Mouse (Mus musculus): ENCODE measurements around the gene Arr3.
A peak's percentile ranks its signal among the peaks of the same experiment; 100 is the strongest.

Arr3 gene

DNA sequence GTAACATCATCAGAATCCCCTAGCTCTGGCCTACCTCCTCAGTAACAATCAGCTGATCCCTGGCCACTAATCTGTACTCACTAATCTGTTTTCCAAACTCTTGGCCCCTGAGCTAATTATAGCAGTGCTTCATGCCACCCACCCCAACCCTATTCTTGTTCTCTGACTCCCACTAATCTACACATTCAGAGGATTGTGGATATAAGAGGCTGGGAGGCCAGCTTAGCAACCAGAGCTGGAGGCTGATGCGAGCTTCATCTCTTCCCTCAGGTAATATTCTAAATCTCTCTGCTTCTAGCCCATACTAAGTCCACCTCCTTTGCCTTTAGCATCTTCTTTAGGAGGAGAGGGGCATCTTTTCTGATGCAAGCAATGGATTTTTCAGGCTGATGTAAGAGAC is at the start of gene Arr3:
Gene Arr3, plus strand, starts transcription at position 184 of the 400 bp plus-strand sequence.
- DNase-seq (ENCODE audit: low spot score): no peak

DNA sequence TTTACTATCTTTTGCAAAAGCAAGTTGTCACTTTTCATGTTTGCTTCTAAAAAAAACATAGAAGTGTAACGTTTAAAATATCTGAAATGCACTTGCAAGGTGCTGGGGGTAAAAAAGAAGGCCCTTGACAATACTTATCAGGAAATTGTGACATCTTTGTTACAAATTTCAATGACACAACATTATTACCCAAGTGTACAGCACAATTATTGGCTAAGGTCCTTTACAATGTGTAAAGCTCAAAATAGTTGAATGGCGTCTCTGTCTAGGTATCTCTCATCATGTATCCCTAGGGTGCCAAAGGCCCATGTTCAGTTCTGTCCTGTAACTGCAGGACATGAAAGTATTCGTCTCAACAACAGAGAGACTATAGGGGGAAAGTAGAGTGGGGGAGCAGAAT is 49.3 kb upstream of the Arr3 start:
- DNase-seq (ENCODE audit: low spot score): no peak

DNA sequence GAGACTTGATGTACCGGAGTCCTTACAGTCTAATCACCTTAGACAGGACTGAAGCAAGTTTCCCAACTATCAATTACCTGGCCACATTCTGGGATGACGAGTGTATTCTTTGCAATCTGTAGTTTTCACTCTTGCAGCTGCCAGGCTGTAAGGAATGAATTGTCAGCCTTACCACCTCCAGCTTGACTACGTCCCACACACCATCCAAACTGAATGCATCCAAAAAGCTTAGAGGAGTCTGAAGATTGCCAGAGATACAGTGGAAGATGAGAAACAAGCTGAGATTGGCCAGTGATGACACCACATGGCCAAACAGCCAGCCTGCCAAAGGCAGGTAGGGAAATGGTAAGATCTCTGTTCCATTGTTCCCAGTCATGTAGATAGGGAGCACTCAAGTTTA is 39.6 kb upstream of the Arr3 start:
- no peak for DNase-seq (ENCODE audit: low spot score)

DNA sequence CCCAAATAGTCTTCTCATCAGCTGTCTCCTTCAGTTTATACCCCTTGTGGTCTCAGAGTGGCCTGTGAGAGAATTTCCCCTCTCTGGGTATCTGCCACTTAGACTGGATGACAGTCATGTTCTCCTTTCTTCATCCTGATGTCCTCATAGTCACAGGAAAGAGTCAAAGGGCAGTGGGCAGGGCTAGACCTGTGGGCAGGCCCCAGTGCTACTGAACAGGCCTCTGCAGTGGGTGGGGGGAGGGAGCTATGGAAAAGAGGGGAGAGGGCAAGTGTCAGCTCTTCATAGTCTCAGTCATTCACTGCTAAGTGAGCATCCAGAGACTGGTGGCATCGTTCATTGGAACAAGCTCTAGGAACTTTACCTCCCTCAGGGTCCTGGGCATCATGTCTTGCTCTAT is 33.3 kb upstream of the Arr3 start, which contains the start of gene Awat1:
Gene Awat1, plus strand, starts transcription at position 301 of the 400 bp plus-strand sequence.
- DNase-seq (ENCODE audit: low spot score): no peak

DNA sequence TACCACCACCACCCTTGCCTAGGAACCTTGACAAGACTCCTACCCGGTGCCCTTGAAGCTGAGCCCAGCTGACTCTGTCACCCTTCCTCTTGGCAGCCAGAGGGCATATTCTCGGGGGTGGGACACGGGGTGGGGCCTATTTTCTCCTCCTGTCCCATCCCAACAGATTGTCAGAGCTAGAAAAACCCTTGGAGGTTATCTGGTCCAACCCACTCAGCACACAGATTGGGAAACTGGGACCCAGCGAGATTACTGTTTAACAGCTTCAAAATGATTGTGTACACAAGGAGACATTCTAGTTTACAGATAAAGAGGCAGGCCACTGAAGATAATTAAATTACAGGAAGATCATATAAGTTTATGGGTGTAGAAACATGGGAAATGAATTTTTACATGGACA is 10.5 kb upstream of the Arr3 start, which contains the start of gene P2ry4:
Gene P2ry4, minus strand, starts transcription at position 79 of the 400 bp plus-strand sequence.
- DNase-seq (ENCODE audit: low spot score): no peak

DNA sequence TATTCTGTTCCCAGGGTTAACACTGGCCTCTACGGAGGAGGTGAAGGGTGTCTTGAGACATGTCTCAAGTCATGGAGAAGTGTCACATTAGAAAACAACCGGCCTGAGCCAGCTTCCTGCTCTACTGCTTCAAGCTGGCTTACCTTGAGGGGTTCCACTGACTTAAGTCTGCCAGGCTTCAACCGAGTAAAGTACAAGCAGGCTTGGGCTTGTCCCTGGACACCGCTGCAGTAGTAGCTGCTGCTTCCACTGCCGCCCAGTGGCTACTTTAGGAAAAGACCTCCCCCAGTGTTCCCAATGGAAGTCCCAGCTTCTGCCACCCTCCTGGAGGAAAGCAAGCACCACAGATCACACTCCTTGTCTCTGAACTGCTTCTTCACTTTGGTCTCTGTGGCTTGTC is 7.9 kb upstream of the Arr3 start:
- no peak for DNase-seq (ENCODE audit: low spot score)

DNA sequence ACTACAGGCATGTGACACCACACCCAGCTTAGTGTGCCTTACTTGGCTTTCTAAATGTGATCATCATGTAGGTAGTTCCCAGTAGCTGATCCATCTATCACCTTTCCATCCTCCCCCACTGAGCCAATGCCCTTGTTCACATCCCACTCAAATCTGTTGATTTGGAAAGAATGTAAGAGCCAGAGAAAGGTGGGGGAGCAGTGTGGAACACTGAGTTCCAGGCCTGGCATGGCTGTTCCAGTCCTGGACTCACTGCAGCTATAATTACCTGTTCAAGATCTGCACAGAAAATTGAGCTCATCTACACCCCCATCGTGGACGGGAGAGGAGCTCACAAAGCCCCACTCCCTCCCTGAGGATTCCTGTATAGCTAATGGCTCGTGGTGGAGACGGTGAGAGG is 5.5 kb upstream of the Arr3 start:
- DNase-seq (ENCODE audit: low spot score): no peak

DNA sequence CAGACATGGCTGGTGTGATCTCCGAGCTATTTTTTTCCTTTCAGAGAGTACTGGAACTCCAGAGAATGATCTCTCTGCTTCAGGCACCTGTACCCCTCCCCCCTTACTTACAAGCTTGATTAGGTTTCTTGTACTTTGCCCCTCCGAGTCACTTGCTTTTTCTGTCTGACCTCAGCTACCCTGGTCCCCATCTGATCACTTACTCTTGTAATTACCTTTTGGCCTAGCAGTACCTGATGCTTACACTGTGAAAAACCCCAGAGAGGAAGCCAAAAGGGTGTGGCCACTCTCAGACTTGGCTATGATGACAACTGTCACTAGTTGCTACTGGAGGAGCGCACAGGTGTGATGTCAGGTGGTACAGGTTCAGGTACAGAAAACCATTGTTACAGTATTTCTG is 13.2 kb downstream of the Arr3 start:
- DNase-seq (ENCODE audit: low spot score): no peak

DNA sequence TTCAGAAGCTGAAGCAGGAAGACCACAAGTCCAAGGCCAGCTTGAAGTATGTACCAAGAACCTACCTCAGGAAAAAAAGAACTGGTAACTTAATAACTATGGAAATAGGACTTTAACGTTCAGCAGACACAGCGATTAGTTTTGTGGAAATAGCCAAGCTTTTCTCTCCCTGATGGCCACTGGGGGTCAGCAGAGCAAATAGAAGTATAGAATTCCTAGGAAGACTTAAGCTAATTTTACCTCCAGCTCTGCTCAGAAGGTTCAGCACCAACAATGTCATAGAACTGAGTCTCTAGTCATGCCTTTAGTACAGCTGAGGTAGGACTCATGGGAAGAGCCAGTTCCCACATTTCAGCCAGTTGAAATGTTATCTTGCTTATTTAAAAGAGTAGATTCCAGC is 16.1 kb downstream of the Arr3 start:
- DNase-seq (ENCODE audit: low spot score): no peak

DNA sequence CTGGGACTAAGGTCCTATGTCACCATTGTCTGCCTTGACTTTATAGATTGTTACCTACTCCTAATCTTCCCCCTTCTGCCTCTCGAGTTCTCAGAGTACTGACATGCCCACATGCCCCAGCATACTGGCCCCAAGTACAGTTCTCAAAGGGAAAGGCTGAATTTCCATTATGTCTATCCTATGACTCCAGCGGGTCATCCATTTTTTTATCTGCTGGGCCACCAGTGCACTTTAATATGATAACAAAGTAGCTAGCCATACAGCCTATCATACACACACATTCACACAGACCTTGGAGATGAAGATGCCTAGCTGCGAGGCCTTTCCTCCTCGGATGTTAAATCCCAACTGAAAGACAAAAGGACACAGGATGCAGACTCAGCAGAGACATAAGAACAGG is 18.9 kb downstream of the Arr3 start:
- DNase-seq (ENCODE audit: low spot score): no peak

DNA sequence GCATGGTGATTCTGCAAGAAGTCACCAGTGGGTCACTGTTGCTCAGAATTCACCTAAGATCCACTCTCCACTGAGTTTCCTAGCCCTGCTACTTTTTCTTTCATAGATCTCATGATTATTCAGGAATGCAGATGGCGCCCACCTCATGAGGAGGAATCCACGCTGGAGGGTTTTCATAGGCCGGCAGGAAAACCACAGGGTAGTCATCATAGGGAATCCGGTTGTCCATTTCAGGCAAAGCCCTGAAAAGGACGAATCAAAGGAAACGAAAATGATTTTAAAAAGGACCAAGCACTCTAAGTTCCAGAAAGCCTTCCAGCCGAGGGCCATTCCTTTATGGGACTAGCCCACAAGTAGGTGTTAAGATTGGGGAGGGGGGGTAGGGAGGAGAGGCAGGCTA is 19.8 kb downstream of the Arr3 start:
- no peak for DNase-seq (ENCODE audit: low spot score)

DNA sequence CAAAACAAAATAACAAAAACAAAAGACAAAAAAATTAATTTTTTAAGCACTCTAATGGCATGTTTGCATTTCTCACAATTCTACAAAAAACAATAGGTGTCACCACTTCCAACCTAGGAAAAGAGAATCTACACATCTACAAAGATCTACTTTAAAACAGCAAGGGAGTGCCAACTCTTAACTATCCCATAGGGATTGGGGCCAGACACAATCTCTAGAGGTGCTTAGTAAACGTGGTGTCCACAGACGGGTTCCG is 20.2 kb downstream of the Arr3 start, which contains the start of gene Kif4:
Gene Kif4, plus strand, starts transcription at position 192 of the 256 bp plus-strand sequence.
- no peak for DNase-seq (ENCODE audit: low spot score)

DNA sequence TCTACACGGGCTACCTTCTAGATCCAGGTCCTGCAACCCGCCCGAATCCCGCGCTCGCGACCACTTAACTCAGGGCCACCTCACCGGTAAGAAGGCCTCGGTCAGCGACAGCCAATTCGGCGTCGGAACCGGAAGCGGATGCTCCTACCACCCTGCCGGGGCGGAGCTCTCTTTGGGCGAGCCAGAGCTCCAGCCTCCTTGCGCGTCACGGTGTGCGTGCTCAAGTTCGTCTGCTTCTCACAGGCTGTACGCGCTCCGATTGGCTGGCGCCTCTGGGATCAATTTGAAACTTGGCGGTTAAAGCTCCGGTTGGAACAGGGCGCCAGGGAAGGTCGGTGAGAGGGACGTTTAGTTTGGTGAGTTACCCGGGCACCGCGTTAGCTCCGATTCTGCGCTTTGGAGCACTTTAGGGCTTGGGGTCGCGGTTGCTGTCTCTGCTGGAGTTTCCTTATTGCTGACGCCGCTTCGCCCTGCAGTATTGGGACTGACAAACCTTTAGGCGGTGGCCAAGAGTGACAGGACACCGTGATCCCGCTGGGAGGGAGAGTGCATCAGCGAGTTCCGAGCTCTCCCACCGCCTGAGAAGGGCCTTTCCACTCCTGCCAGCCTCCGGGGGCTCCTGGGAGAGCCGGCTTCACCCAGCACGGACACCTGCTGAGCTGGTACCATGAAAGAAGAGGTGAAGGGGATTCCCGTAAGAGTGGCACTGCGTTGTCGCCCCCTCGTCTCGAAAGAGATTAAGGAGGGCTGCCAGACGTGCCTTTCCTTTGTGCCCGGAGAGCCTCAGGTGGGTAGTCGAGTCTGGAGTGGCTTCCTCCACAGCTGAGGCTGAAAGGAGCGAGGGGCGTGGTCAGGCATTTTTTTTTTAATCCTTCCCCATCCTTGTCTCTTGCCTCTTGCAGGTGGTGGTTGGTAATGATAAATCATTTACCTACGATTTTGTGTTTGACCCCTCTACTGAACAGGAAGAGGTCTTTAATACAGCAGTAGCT is 20.8 kb downstream of the Arr3 start, which contains the start of gene Pdzd11:
Gene Pdzd11, minus strand, starts transcription at position 767 of the 992 bp plus-strand sequence.
- DNase-seq (ENCODE audit: low spot score): peak; percentile 88

DNA sequence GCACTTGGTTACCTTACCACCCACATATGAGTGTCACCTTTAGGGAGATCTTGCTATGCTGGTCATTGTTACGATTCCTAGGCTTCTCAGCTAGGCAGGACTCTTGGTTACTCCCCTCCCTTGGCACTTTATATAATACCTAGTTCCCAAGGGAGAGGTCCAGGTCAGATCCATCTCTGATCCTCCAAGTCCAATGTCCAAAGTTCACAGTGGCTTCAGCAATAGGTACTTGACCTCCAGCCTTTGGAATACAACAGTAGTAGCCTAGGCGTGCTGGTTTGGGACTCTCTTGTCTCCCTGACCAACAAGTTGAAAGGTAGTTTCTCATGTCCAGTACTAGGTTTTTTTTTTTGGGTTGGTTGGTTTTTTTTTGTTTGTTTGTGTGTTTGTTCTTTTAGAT is 23.8 kb downstream of the Arr3 start:
- DNase-seq (ENCODE audit: low spot score): no peak

DNA sequence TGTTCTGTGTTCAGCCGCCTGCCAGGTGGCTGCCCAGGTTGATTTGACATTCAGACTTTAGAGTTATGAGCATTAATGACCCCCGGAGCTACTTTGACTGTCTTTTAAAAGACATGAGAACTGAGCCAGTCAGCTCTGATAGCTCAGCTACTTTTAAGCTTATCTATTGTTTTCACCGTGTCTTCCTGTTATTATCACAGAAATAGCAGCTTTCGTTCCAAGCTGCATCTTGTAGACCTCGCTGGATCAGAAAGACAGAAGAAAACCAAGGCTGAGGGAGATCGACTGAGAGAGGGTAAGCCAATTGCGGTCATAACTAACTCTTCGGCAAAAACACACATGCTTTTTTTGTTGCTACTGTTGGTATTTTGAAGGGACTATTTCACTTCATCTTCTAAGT is 33.2 kb downstream of the Arr3 start:
- no peak for DNase-seq (ENCODE audit: low spot score)

DNA sequence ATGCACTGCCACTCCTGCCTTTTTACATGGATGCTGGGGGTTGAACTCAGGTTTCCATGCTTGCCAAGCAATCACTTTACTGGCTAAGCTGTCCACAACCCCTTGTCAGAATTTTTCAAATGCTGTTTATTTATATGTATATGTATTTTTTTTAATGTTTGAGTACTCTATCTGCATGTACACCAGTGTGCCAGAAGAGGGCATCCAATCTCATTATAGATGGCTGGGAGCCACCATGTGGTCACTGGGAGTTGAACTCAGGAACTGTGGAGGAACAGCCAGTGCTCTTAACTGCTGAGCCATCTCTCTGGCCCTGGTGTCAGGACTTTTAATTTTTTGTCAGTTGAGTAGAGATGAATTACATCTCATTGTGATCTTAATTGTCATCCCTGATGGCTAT is 47.6 kb downstream of the Arr3 start:
- DNase-seq (ENCODE audit: low spot score): no peak

DNA sequence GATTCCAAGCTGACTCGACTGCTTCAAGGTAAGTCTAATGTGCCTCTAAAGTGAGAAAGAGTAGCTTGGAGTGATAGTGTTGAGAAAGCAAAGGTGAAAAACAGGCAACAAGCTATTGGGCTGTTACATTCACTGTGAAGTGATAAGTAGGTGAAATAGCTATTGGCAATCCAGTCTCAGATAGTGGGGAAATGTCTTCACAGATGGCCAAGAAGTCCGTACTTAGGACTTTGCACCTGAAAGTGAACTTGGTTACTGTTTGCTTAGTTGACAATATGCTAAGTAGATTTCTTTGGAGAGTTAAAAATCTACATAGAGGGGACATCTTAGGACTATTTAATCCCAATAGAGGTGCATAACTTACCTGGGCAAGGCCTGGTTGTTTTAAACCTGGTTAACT is 59.5 kb downstream of the Arr3 start:
- DNase-seq (ENCODE audit: low spot score): no peak
